Mouse (Mus musculus): Measurements from ENCODE around the gene Syce2.

- TF ChIP-seq CTCF (IDR thresholded peaks at IDR 0.05; ENCODE audit: insufficient read depth, low read length) = no peak
- no peak for TF ChIP-seq POLR2A (IDR thresholded peaks at IDR 0.05; ENCODE audit: borderline replicate concordance, extremely low read depth, low read depth, low read length)
Measured at GRCm38 (mm10) chr8:84877297-84878035, 5.6 kb downstream of the Syce2 start.

Measured in lung, adult 2 months (tissue).